Mouse (Mus musculus): ENCODE measurements at regions not wholly inside any gene's neighbourhood (a gene's known extent, or its start where the extent isn't known, plus 50 kb on each side); places are given as distances from the start of the nearest gene placed in this dataset.
"Not testable (repeated sequence)": the region's sequence is repeated elsewhere in the genome, so short reads cannot be mapped to it uniquely, and the experiment has no call there.

DNA sequence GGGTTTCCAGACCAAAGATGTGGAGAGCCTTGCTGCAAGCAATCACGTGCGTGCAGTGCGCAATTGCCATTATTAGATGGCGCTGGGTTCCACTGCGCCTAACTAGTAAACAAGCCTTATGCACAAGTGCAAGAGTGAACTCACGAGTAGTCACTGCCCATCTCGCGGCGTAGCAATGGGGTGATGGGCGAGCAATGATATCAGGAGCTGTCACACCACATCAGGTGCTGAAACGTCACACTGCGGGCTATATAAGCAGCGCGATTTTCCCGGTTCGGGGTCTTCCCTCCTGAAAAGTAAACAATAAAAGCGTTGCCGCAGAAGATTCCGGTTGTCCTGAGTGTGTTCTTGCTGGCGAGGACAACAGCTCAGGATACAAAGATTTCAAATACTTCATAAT lies 89.8 kb upstream of the Prl2c3 start:
- 88% methylated on average over 20 of the region's 20 CpGs for WGBS

DNA sequence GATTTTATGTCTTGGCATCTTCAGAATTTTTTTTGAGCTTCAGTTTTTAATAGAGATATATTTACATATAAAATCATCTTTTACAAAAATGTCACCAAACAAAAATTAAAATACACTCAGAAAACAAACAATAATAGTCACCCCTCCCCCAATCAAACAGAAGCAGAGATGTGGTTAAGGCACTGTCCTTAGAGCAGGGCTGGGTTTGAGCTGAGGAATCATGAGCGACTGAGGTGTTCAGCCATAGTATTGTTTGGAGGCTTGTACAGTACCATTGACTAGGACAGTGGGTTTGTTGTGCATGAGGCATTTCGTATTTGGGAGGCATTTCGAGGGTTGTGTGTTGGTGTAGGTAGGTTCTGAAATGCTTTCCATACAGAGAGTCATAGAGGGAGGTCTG lies 79.6 kb upstream of the Prl2c3 start:
- not testable (repeated sequence) for H3K4me1 ChIP-seq (replicated peaks; ENCODE audit: control insufficient read depth, insufficient read depth, low read length); H3K27ac ChIP-seq (ENCODE audit: low read length); H3K4me3 ChIP-seq (replicated peaks; ENCODE audit: low read length); H3K36me3 ChIP-seq (ENCODE audit: control insufficient read depth, insufficient read depth); H3K27me3 ChIP-seq (replicated peaks; ENCODE audit: control insufficient read depth, insufficient read depth, low read length); H3K9ac ChIP-seq (replicated peaks; ENCODE audit: low read depth, low read length); ATAC-seq; H3K4me2 ChIP-seq (ENCODE audit: low read length)
- 66% methylated on average over 3 of the region's 3 CpGs for WGBS
- peaks cover 12% of the 10 kb centered on the region for H3K9me3 ChIP-seq (ENCODE audit: control insufficient read depth, low read length)

More for the DNA sequence above, 89.8 kb upstream of the Prl2c3 start:
- H3K4me2 ChIP-seq (ENCODE audit: low read length); H3K36me3 ChIP-seq (ENCODE audit: control insufficient read depth, insufficient read depth); H3K27me3 ChIP-seq (replicated peaks; ENCODE audit: control insufficient read depth, insufficient read depth, low read length); H3K27ac ChIP-seq (ENCODE audit: low read length); ATAC-seq; H3K4me3 ChIP-seq (replicated peaks; ENCODE audit: low read length); H3K4me1 ChIP-seq (replicated peaks; ENCODE audit: control insufficient read depth, insufficient read depth, low read length); H3K9ac ChIP-seq (replicated peaks; ENCODE audit: low read depth, low read length): not testable (repeated sequence)
- peaks cover 18% of the 10 kb centered on the region for H3K9me3 ChIP-seq (ENCODE audit: control insufficient read depth, low read length)

DNA sequence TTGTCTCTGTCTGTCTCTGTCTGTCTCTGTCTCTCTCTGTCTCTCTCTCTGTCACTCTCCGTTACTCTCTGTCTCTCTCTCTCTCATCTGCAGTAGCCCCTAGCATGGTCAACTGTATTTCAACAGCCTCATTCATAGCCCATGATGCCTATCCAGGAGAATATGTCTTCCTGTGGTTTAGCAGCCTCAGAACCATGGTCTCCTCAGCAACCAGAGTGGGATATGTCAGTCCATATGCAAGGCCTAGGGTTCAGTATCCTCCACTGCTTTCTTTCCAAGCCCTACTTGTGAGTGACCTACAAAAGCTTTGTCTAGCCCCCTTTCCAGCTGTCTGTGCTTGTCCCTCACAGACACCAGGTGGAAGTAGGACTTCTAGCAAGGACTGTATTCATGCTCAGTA lies 65.1 kb upstream of the Prl2c3 start:
- not testable (repeated sequence) for H3K27me3 ChIP-seq (replicated peaks; ENCODE audit: control insufficient read depth, insufficient read depth, low read length); H3K27ac ChIP-seq (ENCODE audit: low read length); ATAC-seq; H3K9ac ChIP-seq (replicated peaks; ENCODE audit: low read depth, low read length); H3K4me3 ChIP-seq (replicated peaks; ENCODE audit: low read length); H3K4me2 ChIP-seq (ENCODE audit: low read length); H3K4me1 ChIP-seq (replicated peaks; ENCODE audit: control insufficient read depth, insufficient read depth, low read length); H3K36me3 ChIP-seq (ENCODE audit: control insufficient read depth, insufficient read depth)
- 93% methylated on average over 1 of the region's 1 CpGs for WGBS
- peaks cover 14% of the 10 kb centered on the region for H3K9me3 ChIP-seq (ENCODE audit: control insufficient read depth, low read length)

DNA sequence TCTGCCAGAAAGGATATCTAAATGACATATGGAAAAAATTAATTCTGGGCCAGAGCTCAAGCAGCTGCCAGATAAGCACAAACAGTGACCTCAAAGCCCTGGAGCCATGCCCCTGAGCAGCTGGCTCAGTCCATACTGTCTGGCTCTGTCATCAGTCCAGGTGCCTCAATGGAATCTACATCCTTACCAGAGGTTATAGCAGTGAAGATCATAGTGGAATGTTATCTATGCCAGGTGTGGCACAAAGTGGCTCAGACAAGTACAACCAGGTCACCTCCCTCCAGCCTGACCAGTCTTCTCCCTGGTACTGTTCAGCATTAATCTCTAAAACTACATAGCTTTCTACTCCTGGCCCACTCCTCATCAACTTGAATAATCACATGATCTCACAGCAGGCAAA lies 64.4 kb upstream of the Prl2c3 start:
- Histone ChIP-seq H3K4me3 (replicated peaks; ENCODE audit: low read length) (no peak overlapping the region), H3K27me3 (replicated peaks; ENCODE audit: control insufficient read depth, insufficient read depth, low read length) (no peaks in the 10 kb centered on the region), H3K36me3 (ENCODE audit: control insufficient read depth, insufficient read depth) (no peaks in the 10 kb centered on the region), H3K27ac (ENCODE audit: low read length) (no peak overlapping the region), H3K4me2 (ENCODE audit: low read length) (no peak overlapping the region), H3K4me1 (replicated peaks; ENCODE audit: control insufficient read depth, insufficient read depth, low read length) (no peaks in the 10 kb centered on the region), H3K9me3 (ENCODE audit: control insufficient read depth, low read length) (peaks cover 14% of the 10 kb centered on the region), H3K9ac (replicated peaks; ENCODE audit: low read depth, low read length) (no peak overlapping the region)
- peak; percentile 23; the same call in 1 of the 2 replicates for ATAC-seq

DNA sequence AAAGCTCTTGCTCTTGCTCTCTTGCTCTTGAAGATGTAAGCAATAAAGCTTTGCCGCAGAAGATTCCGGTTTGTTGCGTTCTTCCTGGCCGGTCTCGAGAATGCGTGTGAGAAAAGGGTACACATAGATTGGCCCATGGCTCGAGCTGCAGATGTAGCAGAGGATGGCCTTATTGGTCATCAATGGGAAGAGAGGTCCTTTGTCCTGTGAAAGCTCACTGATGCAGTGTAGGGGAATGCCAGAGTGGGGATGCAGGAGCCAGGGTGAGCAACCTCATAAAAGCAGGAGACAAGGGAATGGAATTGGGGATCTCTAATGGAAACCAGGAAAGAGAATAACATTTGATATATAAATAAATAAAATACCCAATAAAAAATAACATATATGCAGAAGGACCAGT lies 63.7 kb upstream of the Prl2c3 start:
- H3K27me3 ChIP-seq (replicated peaks; ENCODE audit: control insufficient read depth, insufficient read depth, low read length); H3K9ac ChIP-seq (replicated peaks; ENCODE audit: low read depth, low read length); H3K4me2 ChIP-seq (ENCODE audit: low read length); H3K4me3 ChIP-seq (replicated peaks; ENCODE audit: low read length); H3K36me3 ChIP-seq (ENCODE audit: control insufficient read depth, insufficient read depth); ATAC-seq; H3K4me1 ChIP-seq (replicated peaks; ENCODE audit: control insufficient read depth, insufficient read depth, low read length); H3K27ac ChIP-seq (ENCODE audit: low read length): not testable (repeated sequence)
- peaks cover 19% of the 10 kb centered on the region for H3K9me3 ChIP-seq (ENCODE audit: control insufficient read depth, low read length)
- 88% methylated on average over 7 of the region's 7 CpGs for WGBS

DNA sequence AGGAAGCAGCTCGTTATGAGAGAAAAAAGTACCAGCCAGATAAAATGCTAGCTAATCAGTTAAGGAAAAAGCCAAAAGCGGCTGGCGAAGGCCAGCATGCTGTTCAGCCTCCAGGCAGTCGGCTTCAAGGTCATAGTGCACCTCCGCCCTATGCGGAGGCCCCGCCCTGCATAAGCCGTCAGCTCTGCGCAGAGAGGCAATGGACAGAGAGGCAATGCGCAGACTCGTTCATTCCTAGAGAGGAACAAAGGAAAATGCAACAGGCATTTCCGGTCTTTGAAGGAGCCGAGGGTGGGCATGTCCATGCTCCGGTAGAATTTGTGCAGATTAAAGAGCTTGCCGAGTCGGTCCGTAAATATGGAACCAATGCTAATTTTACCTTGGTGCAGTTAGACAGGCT lies 61.1 kb upstream of the Prl2c3 start:
- ATAC-seq; H3K9ac ChIP-seq (replicated peaks; ENCODE audit: low read depth, low read length); H3K27ac ChIP-seq (ENCODE audit: low read length); H3K27me3 ChIP-seq (replicated peaks; ENCODE audit: control insufficient read depth, insufficient read depth, low read length); H3K4me1 ChIP-seq (replicated peaks; ENCODE audit: control insufficient read depth, insufficient read depth, low read length); H3K4me3 ChIP-seq (replicated peaks; ENCODE audit: low read length); H3K4me2 ChIP-seq (ENCODE audit: low read length); H3K36me3 ChIP-seq (ENCODE audit: control insufficient read depth, insufficient read depth): not testable (repeated sequence)
- WGBS, result 94% methylated on average over 15 of the region's 17 CpGs
- peaks cover 26% of the 10 kb centered on the region for H3K9me3 ChIP-seq (ENCODE audit: control insufficient read depth, low read length)

DNA sequence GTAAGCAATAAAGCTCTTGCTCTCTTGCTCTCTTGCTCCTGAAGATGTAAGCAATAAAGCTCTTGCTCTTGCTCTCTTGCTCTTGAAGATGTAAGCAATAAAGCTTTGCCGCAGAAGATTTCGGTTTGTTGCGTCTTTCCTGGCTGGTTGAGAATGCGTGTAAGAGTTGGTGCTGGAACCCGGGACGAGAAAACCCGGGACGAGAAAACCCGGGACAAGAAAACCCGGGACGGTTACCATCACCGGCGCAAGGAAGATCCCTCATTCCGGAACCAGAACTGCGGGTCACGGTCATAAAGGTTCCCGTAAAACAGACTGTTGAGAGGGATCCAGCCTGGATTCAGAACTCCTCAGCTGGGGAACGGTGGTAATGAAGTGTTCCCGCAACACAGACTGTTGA lies 60.1 kb upstream of the Prl2c3 start:
- not testable (repeated sequence) for H3K36me3 ChIP-seq (ENCODE audit: control insufficient read depth, insufficient read depth); H3K4me2 ChIP-seq (ENCODE audit: low read length); ATAC-seq; H3K4me3 ChIP-seq (replicated peaks; ENCODE audit: low read length); H3K27me3 ChIP-seq (replicated peaks; ENCODE audit: control insufficient read depth, insufficient read depth, low read length); H3K4me1 ChIP-seq (replicated peaks; ENCODE audit: control insufficient read depth, insufficient read depth, low read length); H3K27ac ChIP-seq (ENCODE audit: low read length); H3K9ac ChIP-seq (replicated peaks; ENCODE audit: low read depth, low read length)
- 96% methylated on average over 19 of the region's 19 CpGs for WGBS
- peaks cover 26% of the 10 kb centered on the region for H3K9me3 ChIP-seq (ENCODE audit: control insufficient read depth, low read length)
